Mouse (Mus musculus): ENCODE data around the gene Nos1.

Nos1 gene

DNA sequence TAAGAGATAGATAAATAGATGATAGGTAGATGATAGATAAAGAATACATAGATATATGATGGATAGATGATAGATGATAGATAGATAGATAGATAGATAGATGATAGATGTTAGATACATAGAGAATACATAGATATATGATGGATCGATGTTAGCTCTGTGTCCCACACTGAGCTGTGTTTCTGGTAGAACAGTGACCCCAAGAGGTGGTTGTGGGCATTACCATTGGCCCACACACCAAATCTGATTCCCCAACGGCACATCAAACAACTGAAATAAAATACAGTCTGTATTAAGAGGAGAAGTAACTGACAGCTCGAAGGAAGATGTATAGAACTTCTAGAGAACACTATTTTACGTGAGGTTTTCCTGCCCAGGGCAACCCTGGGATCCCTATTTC lies 165.8 kb downstream of the Nos1 start:
- in situ Hi-C loops (cut with MboI; ENCODE audit: low sequenced_read_pairs): loop anchor here (25.0 kb wide), 1 partner anchor 334 kb away; no protein-coding TSS in a partner anchor

DNA sequence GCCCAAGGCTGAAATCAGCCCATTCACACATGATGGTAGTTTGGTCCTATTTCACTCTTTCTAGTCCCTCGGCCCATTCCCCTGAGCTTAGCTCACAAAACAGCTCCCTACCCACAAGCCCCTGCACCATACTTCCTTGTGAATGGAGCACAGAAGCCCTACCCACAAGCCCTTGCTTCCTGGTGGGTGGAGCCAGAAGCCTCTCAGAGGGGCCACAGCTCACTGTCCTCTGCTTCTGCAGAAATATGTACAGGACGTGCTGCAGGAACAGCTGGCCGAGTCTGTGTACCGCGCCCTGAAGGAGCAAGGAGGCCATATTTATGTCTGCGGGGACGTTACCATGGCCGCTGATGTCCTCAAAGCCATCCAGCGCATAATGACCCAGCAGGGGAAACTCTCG lies 168.6 kb downstream of the Nos1 start:
- in situ Hi-C loops (cut with MboI; ENCODE audit: low sequenced_read_pairs): loop anchor here (25.0 kb wide), 1 partner anchor 337 kb away; no protein-coding TSS in a partner anchor

DNA sequence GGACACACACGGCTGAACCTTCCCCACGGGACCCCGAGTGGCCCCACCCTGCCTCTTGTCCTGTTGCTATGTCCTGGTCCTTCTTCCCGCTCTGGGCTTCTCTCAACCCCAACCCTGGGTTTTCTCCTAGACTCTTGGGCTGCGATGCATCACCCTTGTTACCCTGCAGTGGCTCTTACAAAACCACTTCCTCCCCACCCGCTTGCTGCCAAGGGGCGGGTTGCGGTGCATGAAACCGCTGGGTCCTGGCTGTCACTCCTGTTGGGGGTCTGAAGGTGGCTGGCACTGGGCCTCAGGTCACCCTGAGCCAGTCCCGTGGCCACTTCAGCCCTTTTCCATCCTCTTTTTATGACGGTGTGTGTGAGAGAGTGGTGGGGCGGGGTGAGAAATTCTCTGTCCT lies 173.1 kb downstream of the Nos1 start:
- in situ Hi-C loops (cut with MboI; ENCODE audit: low sequenced_read_pairs): no loop called here

DNA sequence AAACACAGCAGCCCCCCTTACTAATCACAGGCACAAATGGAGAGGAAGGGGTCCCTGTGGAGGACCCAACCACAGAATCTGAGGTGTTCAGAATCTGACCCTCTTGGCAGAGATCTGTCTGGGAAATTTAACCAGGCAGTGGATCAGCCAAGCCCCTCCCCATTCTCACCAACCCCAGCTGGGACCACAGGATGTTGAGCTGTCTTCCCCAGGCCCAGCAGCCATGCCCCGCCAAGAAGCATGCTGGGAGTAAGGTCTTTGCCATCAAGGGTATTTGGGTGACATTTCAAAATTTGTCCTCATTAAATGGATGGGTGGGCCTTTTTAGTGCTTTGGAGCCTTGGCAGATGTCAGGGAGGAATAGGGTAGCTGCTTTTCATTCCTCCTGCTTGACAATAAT lies 173.6 kb downstream of the Nos1 start:
- in situ Hi-C loops (cut with MboI; ENCODE audit: low sequenced_read_pairs): no loop called here

DNA sequence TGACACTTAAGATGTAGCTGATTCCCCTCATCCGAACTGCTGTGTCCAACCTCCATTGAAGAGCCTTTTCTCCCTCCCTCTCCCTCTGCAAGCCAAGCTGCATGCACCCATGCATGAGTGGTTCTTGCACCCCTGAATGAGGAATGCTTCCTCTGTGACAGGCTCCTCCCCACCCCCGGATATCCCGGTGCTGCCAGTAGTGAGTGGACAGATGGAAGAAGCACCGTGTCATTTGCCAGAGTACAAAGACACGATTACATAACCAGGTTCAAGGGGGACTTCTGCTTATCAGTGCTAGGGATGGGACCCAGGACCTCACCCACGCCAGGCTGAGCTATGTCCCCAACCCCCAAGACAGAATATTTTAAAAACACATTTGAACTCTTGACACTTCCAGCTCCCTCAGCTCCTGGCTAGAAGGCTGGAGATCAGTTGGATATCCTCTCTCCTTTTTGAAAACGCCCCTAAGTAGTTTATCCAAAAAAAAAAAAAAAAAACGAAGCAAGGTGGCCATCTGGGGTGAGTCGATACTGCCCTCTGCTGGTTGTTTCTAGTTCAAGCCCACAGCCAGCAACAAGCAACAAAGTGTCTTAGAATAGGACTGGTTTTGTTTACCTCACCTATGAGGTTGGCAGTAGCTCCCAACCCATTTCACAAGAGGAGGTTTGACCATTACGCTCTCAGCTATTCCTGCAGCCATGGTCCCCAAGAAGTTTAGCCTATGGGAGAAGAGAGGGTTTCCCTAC lies 175.0 kb downstream of the Nos1 start:
- in situ Hi-C loops (cut with MboI; ENCODE audit: low sequenced_read_pairs): no loop called here

DNA sequence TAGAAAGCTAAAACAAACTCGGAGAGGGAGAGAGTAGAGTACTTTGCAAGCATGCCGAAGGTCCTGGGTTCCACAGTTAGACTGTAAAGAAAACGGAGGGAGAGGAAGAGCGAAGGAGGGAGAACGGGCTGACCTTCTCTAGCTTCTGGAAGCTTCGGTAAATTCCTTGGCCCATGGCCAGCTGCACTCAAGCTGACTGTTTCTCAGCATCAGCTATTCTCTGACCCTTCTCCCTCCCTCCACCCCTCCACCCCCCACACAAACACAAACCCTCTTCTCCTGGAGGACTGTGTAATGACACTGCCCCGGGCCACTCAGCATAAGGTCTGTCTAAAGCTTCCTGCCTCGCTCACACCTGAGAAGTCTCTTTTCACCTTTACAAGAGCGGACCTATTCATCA lies 183.9 kb downstream of the Nos1 start:
- in situ Hi-C loops (cut with MboI; ENCODE audit: low sequenced_read_pairs): no loop called here

DNA sequence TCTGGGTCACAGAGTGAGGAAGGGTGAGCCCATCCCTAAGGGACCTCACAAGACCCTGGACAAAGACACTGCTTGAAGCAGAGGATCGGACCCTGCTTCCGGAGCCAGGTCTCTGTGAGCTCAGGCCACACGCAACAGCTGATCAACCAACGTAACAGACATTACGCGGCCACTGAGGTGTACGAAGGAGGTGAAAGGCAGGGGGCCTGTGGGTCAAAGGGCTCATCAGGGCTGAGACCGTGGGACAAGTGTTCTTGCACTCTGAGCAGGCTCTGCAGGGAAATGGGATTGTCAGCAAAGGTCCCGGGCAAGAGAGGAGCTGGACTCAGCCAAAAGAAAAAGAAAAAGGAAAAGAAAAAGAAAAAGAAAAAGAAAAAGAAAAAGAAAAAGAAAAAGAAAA lies 186.1 kb downstream of the Nos1 start:
- in situ Hi-C loops (cut with MboI; ENCODE audit: low sequenced_read_pairs): no loop called here

DNA sequence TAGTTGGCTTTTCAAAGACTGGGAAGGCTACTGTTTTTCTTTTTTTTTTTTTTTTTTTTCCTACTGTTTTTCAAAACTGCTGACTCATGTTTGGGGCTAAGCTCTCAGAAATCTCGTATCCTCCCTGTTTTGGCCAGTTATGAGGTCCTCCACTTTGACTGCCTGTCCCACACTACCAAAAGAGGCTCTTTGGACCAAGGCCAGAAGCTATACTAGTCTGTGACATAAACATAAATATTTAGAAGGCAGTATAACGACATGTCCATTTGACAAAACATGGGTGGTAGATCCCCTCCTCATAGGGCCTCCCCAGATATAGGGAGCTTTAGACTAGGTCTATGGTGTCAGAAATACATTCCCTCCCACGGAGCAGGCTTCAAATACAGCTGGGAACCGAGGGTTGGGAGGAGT lies 186.8 kb downstream of the Nos1 start:
- in situ Hi-C loops (cut with MboI; ENCODE audit: low sequenced_read_pairs): no loop called here

DNA sequence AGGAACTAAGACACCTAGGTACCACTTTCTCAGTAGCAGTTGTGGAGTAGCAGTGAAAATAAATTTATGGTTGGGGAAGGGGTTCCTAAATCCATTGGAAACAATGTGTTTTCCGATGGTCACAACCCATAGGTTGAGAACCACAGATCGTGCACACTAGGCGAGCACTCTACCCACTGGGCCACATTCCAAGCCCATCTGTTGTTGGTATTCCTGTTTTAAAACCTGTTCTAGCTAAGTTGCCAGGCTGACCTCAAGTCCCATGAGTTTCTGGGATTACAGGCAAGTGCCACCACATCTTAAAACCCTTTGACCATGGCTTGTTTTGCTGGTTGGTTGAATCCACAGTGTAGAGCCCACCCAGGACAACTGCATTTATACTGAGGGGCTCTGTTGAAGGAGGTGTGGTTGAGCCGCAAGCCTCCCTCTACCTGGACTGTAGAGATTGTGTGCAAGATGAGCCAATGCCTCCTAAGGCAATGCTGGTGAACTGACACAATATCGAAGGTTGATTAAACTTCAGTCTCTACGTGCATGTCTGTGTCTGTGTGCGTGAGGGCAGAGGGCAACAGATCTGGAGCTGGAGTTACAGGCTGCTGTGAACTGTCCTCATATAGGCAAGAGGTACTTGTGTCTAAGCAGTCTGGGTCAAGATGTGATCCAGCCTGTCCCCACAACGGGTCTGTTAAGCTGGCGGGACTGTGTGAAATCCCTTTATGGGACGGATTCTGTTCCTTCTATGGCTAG lies 189.0 kb downstream of the Nos1 start:
- in situ Hi-C loops (cut with MboI; ENCODE audit: low sequenced_read_pairs): no loop called here

DNA sequence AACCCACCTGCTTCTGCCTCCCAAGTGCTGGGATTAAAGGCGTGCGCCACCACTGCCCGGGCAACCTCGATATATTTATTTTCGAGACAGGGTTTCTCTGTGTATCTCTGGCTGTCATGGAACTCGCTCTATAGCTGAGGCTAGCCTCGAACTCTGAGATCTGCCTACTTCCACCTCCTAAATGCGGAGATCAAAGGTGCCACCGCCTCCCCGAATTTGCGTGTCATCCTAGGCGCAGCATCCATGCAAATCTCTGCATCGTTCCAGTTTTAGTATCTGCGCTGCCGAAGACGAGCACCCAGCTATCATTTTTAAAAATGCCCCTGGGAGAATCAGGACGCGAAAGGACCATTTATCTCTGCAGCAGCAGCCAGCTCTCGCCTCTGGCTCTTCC lies 195.4 kb downstream of the Nos1 start:
- in situ Hi-C loops (cut with MboI; ENCODE audit: low sequenced_read_pairs): no loop called here

DNA sequence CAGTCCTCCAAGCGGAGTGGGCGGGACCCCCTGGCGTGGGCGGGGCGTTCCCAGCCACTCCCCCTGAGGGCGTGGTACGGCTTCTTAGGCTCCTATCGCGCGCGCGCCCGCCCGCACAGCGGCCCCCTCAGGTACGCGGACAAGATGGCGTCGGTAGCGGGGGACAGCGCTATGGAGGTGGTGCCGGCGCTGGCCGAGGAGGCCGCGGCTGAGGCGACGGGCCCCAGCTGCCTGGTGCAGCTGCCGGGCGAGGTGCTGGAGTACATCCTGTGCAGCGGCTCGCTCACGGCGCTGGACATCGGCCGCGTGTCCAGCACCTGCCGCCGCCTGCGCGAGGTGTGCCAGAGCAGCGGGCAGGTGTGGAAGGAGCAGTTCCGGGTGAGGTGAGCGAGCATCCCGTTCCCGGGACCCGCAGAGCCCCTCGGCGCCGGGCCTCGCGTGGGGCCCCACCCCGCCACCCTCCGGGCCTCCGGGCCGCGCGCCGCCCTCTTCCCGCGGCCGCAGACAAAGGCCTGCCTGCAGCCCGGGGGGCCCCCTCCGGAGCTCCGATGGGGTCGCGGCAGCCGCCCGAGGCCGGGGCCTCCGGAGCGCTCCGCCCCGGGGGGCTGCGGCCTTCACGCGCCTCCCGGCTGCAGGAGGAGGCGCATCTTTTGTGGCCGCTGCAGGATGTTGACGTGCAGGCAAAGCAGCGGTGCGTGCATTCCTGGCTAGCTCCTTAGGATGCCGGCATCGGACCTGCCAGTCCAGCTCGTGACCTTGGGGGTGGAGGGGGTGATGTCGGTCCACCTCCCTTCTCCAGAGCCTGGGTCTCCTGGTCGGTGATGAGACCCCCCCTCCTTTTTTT lies 196.0 kb downstream of the Nos1 start, which contains the start of gene Fbxo21:
Gene Fbxo21 (plus strand): TSS at position 74 of the 844 bp plus-strand sequence.
- in situ Hi-C loops (cut with MboI; ENCODE audit: low sequenced_read_pairs): no loop called here

DNA sequence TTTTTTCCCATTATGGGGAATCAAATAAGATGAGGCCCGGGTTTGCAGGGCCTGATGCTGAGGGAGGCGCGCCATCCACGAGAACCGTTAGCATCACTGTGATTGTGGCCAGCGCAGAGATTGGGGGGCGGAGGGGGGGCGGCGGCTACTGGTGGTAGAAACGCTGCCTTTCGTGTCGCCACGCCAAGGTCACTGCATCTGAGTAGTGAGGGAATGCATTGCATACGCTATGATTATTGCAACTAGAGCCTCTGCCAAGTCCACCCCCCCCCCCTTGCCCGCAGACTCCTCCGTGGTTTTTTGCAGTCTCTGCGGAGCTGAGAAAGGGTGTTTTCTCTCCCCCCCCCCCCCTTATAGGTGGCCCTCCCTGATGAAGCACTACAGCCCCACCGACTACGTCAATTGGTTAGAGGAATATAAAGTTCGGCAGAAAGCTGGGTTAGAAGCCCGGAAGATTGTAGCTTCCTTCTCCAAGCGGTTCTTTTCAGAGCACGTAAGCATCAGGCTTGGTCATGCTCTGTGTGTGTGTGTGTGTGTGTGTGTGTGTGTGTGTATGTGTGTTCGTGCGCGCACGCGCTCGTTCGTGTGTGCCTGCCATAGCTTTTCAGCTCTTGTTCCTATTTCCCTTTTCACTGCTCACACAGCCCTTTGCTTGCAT lies 196.8 kb downstream of the Nos1 start:
- in situ Hi-C loops (cut with MboI; ENCODE audit: low sequenced_read_pairs): no loop called here

DNA sequence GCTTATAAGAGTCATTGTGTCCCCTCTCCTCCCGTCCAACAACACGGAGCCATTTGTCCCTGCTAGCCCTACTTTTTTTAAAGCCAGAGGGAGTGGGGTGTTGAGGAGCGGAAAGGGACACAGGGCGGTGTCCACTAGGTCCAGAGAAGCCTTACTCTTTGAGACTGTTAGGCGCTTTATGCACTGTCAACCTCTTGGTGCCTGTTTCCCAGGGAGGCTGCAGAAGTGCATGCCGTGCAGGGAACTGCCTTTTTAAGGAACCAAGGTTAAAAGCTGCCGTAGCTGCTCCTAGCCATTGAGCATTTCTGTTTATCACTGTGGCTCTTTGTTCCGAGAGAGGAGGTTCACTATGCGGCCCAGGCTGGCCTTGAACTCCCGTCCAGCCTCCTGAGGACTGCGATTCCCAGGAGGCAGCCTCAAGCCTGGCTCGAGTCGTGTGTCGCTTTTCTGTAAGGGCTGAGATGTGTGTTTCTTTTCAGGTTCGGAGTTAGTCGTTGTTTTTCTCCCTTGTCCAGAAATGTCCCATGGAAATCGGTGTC lies 197.4 kb downstream of the Nos1 start:
- in situ Hi-C loops (cut with MboI; ENCODE audit: low sequenced_read_pairs): no loop called here

DNA sequence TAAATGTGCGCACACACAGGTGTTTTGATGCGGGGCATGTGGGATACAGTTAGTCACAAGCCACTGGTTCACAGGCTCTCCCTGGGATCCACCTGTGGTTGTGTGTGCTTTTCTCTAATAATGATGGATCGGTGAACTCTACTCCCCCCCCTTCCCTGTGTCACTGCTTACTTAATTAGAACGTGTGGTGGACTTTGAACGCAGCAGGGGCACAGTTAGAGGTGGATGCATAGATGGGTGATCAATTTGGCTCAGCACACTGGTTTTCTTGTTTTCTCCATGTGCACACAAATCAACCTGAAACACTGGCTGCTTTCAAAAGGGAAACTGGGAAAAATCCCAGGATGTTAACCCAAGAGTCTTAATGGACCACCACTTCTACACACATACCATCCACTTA lies 198.2 kb downstream of the Nos1 start:
- in situ Hi-C loops (cut with MboI; ENCODE audit: low sequenced_read_pairs): no loop called here

DNA sequence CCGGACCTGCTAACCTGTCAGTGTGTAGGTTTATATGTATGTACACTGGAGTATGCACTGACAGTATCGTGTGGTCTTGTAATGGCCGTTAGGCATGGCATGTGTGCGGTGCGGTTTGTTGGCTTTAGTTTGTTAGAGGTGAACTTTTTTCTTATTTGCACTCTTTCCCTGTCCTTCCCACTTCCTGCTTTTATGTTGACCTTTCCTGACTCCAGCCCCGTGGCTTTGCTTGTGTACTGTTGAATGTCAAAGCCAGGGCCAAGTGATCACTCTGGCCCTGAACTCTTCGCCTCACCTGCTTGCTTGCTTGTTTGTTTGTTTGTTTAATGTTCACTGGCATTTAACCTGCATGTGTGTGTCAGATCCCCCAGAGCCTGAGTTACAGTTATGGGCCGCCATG lies 200.1 kb downstream of the Nos1 start:
- in situ Hi-C loops (cut with MboI; ENCODE audit: low sequenced_read_pairs): no loop called here

DNA sequence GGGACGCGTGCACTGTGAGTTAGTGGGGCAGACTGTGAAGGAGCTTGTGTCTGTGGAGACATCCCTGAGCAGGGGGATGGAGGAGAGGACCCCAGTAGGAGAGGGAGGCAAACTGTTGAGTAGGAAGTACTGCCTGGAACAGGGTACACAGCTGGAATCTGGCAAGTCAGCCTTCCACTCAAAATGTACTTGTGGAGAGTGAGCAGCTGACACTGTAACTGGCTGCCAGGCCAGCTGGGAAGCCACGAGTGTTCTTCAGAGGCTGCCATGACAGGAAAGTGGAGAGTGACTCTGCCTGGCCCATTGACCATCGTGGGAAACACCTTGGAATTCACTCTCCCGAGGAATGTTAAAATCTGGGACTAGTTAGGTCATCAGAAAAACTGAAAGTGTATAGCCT lies 201.1 kb downstream of the Nos1 start:
- in situ Hi-C loops (cut with MboI; ENCODE audit: low sequenced_read_pairs): no loop called here

DNA sequence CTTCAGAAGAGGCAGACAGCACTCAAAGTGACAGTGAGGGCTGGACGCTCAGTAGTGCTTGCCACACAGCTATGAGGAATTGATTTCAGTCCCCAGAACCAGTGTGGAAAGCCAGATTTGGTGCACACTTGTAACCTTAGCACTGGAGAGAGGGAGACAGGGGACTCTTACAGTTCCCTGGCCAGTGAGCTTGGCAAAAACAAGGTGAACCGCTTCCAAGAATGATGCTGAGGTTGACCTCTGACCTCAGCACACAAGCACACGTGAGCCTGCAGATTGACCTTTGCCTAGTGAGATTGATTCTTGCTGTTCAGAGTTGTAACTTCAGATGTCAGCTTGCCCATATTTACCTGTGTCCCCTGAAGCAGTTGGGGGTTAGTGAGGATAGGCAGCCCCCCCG lies 205.5 kb downstream of the Nos1 start:
- in situ Hi-C loops (cut with MboI; ENCODE audit: low sequenced_read_pairs): no loop called here

DNA sequence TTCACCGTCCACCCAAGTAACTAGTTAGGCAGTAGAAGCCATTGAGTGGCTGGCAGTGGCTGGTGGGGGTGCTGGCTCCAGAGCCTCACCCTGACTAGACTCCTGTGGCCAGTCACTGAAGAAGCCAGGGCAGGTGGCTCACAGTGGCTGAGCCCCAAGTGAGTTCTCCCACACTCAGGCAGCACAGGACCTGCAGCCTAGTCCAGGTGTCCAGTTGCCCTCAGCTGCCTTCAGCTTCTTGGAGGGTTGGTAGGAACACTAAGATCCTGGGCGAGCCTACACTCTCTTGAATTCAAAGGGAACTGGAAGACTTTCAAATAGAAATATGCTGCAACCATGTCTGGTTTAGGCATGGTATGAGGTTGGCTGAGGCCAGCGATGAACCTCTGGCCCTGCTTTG lies 207.1 kb downstream of the Nos1 start:
- in situ Hi-C loops (cut with MboI; ENCODE audit: low sequenced_read_pairs): no loop called here

DNA sequence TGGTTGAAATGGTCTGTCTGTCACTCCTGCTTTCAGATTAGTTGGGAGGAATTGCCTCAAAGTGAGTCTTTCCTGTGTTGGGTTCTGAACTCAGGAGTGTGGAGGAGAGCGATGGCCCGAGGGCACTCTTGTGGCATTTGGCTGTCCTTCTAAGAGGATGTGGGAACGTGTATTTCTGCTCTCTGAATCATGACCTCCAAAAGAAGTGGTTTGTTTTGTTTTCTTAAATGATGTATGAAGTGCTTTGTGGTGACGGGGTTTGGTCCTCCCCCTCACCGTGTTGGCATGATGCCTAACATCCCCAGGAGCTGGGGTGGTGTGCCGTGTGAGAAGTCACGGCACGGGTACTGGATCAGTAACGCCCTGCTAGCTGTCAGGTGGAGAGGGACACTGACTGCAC lies 207.5 kb downstream of the Nos1 start:
- in situ Hi-C loops (cut with MboI; ENCODE audit: low sequenced_read_pairs): no loop called here

DNA sequence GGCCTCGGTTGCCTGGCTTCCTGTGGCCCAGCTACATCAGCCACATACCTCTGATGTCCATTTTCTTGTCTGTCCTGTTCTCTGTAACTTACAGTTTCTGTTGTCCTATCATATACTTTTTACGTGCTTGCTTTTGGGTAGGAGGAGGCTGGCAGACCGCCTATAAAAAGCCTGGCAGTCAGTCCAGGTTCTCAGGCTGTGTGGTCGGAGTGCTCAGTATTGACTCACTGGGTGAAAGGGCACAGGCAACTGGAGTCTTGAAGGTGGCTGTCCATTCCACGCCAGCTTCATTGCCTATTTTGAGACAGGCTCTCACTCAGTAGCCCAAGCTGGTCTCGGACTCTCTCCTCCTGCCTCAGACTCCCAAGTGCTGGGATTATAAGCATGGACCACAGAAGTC lies 208.9 kb downstream of the Nos1 start:
- in situ Hi-C loops (cut with MboI; ENCODE audit: low sequenced_read_pairs): loop anchor here (5.0 kb wide), 1 partner anchor 88 kb away; no protein-coding TSS in a partner anchor

DNA sequence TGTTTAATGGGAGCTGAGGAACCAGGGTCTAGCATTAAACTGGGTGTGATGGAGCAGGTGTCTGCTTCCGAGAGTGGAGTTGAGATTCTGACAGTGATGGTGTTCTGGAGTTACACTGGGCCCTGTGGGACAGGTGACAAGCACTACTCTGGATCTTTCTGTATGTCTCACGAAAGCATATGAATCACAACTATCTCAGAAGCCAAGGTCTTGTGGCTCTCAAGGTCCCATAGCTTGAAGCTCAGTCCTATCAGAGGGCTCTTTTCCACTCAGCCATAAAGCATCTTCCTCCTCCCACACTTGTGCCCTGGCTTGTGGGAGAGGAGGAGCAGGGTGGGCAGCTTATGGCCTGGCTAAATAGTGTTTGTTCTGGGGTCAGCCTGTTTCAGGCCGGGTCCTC lies 210.1 kb downstream of the Nos1 start:
- in situ Hi-C loops (cut with MboI; ENCODE audit: low sequenced_read_pairs): loop anchor here (5.0 kb wide), 1 partner anchor 86 kb away; no protein-coding TSS in a partner anchor
